9 mouse cellular contexts compared by ENCODE assay signal in genomic region chr7:40902506-40902905, GRCm38 (mm10). TPM values are rescaled to one million over a fixed set of nuclear protein-coding genes. Genes with fewer than 3 reads are reported as not detected.
DNase-seq lines count a peak whose midpoint lies in the region; ATAC-seq and TF ChIP-seq lines count a peak whose summit lies in the region.
"Had no signal": no experiment of that assay in that cellular context is flagged by ENCODE, and none has a peak within 500 bp of the region (broad histone marks: within the 10 kb centered on the region; RNA-seq: fewer than 3 reads in every experiment).

No protein-coding gene starts in this region.

- no peaks in the 10 kb centered on the region for H3K36me3 ChIP-seq in heart, embryonic 14.5 days (ENCODE audit: control insufficient read depth, insufficient read depth, low read length)
- no peaks in the 10 kb centered on the region for H3K36me3 ChIP-seq in hindbrain, embryonic 12.5 days
- no peaks in the 10 kb centered on the region for H3K36me3 ChIP-seq in midbrain, postnatal 0 days (ENCODE audit: insufficient read depth, low read length)
- H3K36me3 ChIP-seq in liver, embryonic 11.5 days (ENCODE audit: control insufficient read depth, insufficient read depth, low read length), result no peaks in the 10 kb centered on the region

- WGBS in heart, embryonic 14.5 days, result 11% methylated on average over 28 of the region's 28 CpGs
- WGBS in hindbrain, embryonic 12.5 days, result 14% methylated on average over 28 of the region's 28 CpGs
- WGBS in midbrain, postnatal 0 days, result 10% methylated on average over 28 of the region's 28 CpGs
- 35% methylated on average over 28 of the region's 28 CpGs for WGBS in liver, embryonic 11.5 days

- H3K4me3 ChIP-seq in heart, embryonic 14.5 days (ENCODE audit: control insufficient read depth in 1 of 2, insufficient read depth in 1 of 2, low read depth in 1 of 2, low read length in 2 of 2), result peak overlapping the region in 1 of 2 experiments; percentile 7; a peak in 1 of 4 replicates
- peak overlapping the region; percentile 35 for H3K4me3 ChIP-seq in hindbrain, embryonic 12.5 days
- peak overlapping the region; percentile 28 for H3K4me3 ChIP-seq in midbrain, postnatal 0 days (ENCODE audit: low read depth, low read length)
- H3K4me3 ChIP-seq in liver, embryonic 11.5 days (ENCODE audit: low read depth, low read length), result no peak overlapping the region

- H3K4me2 ChIP-seq in heart, embryonic 14.5 days (ENCODE audit: low read length), result 0 out of 2 replicates have a peak overlapping the region, but pooled peaks have one; percentile 2
- H3K4me2 ChIP-seq in hindbrain, embryonic 12.5 days (replicated peaks), result peak overlapping the region; percentile 92
- H3K4me2 ChIP-seq in midbrain, postnatal 0 days (ENCODE audit: low read depth, low read length, poor library complexity, severe bottlenecking), result peak overlapping the region; percentile 60
- no peak overlapping the region for H3K4me2 ChIP-seq in liver, embryonic 11.5 days

- peaks cover 0 to 13% of the 10 kb centered on the region in 2 experiments; a peak in 1 of 4 replicates for H3K4me1 ChIP-seq in heart, embryonic 14.5 days (ENCODE audit: control insufficient read depth in 2 of 2, insufficient read depth in 2 of 2, low read length in 2 of 2)
- peaks cover 31% of the 10 kb centered on the region for H3K4me1 ChIP-seq in hindbrain, embryonic 12.5 days
- peaks cover 9% of the 10 kb centered on the region; the same call in 1 of the 2 replicates for H3K4me1 ChIP-seq in midbrain, postnatal 0 days (ENCODE audit: insufficient read depth, low read length)
- H3K4me1 ChIP-seq in liver, embryonic 11.5 days (replicated peaks; ENCODE audit: control insufficient read depth, insufficient read depth, low read length), result no peaks in the 10 kb centered on the region

- no peak for DNase-seq in heart, postnatal 36 days
- DNase-seq in R1 (ENCODE audit: low read depth, low spot score), result peak; percentile 23
- peak; percentile 39 for DNase-seq in midbrain, postnatal 0 days (ENCODE audit: low spot score)
- no peak for DNase-seq in liver, embryonic 11.5 days (ENCODE audit: low spot score)
- no peak for DNase-seq in adrenal gland, postnatal 4 days (ENCODE audit: low spot score in 2 of 2)
- DNase-seq in thymus, postnatal 0 days (ENCODE audit: low spot score), result no peak
- DNase-seq: cerebellum, postnatal 36 days had no signal

- ATAC-seq in heart, embryonic 14.5 days (ENCODE audit: insufficient number of reproducible peaks, insufficient read depth, low FRiP score, low read depth), result no peak
- no peak for ATAC-seq in hindbrain, embryonic 12.5 days (ENCODE audit: low FRiP score)
- ATAC-seq in midbrain, postnatal 0 days (ENCODE audit: low FRiP score), result no peak
- ATAC-seq in liver, embryonic 11.5 days (replicated peaks; ENCODE audit: low FRiP score), result no peak

- intact Hi-C loops in heart, postnatal 36 days (cut with DNase I), result loop anchor here (5.0 to 10.0 kb wide), 5 partner anchors 508 to 1055 kb away; no protein-coding TSS in a partner anchor

- TF ChIP-seq CTCF in midbrain, postnatal 0 days (IDR thresholded peaks at IDR 0.05), result no peak

- H3K9me3 ChIP-seq in heart, embryonic 14.5 days (ENCODE audit: control insufficient read depth, low read length), result no peaks in the 10 kb centered on the region; the same call in 1 of the 2 replicates
- no peaks in the 10 kb centered on the region for H3K9me3 ChIP-seq in hindbrain, embryonic 12.5 days (replicated peaks)
- no peaks in the 10 kb centered on the region for H3K9me3 ChIP-seq in midbrain, postnatal 0 days (ENCODE audit: low read length)
- H3K9me3 ChIP-seq in liver, embryonic 11.5 days (ENCODE audit: control insufficient read depth, low read length), result no peaks in the 10 kb centered on the region

- no peak overlapping the region for H3K27ac ChIP-seq in heart, embryonic 14.5 days (replicated peaks in 1 of 2; ENCODE audit: control insufficient read depth in 1 of 2, insufficient read depth in 1 of 2, low read depth in 2 of 2, low read length in 2 of 2)
- no peak overlapping the region for H3K27ac ChIP-seq in hindbrain, embryonic 12.5 days
- no peak overlapping the region for H3K27ac ChIP-seq in midbrain, postnatal 0 days (ENCODE audit: low read depth, low read length)
- no peak overlapping the region for H3K27ac ChIP-seq in liver, embryonic 11.5 days (ENCODE audit: low read depth, low read length)

- no peak overlapping the region for H3K9ac ChIP-seq in heart, embryonic 14.5 days (ENCODE audit: low read length)
- peak overlapping the region; percentile 61 for H3K9ac ChIP-seq in hindbrain, embryonic 12.5 days
- peak overlapping the region; percentile 42 for H3K9ac ChIP-seq in midbrain, postnatal 0 days (replicated peaks; ENCODE audit: low read length, poor library complexity, severe bottlenecking)
- H3K9ac ChIP-seq in liver, embryonic 11.5 days (ENCODE audit: low read depth, low read length), result no peak overlapping the region

- peaks cover 63% of the 10 kb centered on the region for H3K27me3 ChIP-seq in heart, embryonic 14.5 days (ENCODE audit: control insufficient read depth, insufficient read depth, low read length)
- peaks cover 29% of the 10 kb centered on the region for H3K27me3 ChIP-seq in hindbrain, embryonic 12.5 days
- no peaks in the 10 kb centered on the region for H3K27me3 ChIP-seq in midbrain, postnatal 0 days (ENCODE audit: insufficient read depth, low read length)
- H3K27me3 ChIP-seq in liver, embryonic 11.5 days (replicated peaks; ENCODE audit: control insufficient read depth, insufficient read depth, low read length), result peaks cover 58% of the 10 kb centered on the region

RNA-seq across cellular contexts. Expression of gene Vstm2b, which starts 4.4 kb away (rescaled TPM):
- polyA plus RNA-seq in heart, embryonic 14.5 days (2014; fragmentation: Nextera tagmentation; extraction: Ambion mirVana), result 0.46 TPM in 1 of 2 replicates, not detected in the other
- total RNA-seq in heart, postnatal 36 days (2021), result under 1 TPM in 1 of 2 experiments, not detected in 1; 0.72 TPM
- polyA plus RNA-seq in hindbrain, embryonic 12.5 days (2016; fragmentation: Nextera tagmentation; extraction: Ambion mirVana), result 18.6 and 18.8 TPM in 2 replicates
- total RNA-seq in midbrain, postnatal 0 days (2014; rRNA removed), result 82.7 and 102 TPM in 2 replicates
- 30.4 and 31.1 TPM in 2 replicates for polyA plus RNA-seq in midbrain, postnatal 0 days (2015; fragmentation: Nextera tagmentation; extraction: Ambion mirVana)
- polyA plus RNA-seq in liver, embryonic 11.5 days (2014; fragmentation: Nextera tagmentation; extraction: Ambion mirVana), result 0.36 and 0.99 TPM in 2 replicates
- total RNA-seq in adrenal gland, postnatal 4 days (2021), result 1 to 10 TPM; 3.1 to 4.1 TPM
- polyA plus RNA-seq in thymus, postnatal 0 days (2015; fragmentation: Nextera tagmentation; extraction: Ambion mirVana), result 0.36 and 0.48 TPM in 2 replicates

Comparison
In these comparisons a context has a peak if more than half of its experiments do, and no peak if none do; other contexts are left out.
1. H3K9ac ChIP-seq: peak in hindbrain, embryonic 12.5 days (single experiment) and midbrain, postnatal 0 days (single experiment); none in heart, embryonic 14.5 days (single experiment) and liver, embryonic 11.5 days (single experiment).
2. DNase-seq: peak in R1 (single experiment) and midbrain, postnatal 0 days (single experiment); none in heart, postnatal 36 days (0 of 2), liver, embryonic 11.5 days (single experiment), adrenal gland, postnatal 4 days (0 of 2) and thymus, postnatal 0 days (single experiment).